Mouse (Mus musculus) splenic B cell, adult 2 months (primary cell): ENCODE measurements around the gene Snd1.

Experiments used
- DNase-seq: peaks from one replicate; pipeline ENCODE4 v3.0.0-alpha.2; 2011; ENCODE audit warnings: low read depth, low spot score
- H3K27me3 ChIP-seq: 2 replicates; pipeline ENCODE4 v1.6.1; 2012; ENCODE audit warnings: mild to moderate bottlenecking, low read length, moderate library complexity, mixed read lengths; ENCODE audit not compliant: control insufficient read depth, poor library complexity, insufficient read depth, severe bottlenecking
- H3K36me3 ChIP-seq: 2 replicates; pipeline ENCODE4 v1.6.1; 2012; ENCODE audit warnings: mild to moderate bottlenecking, low read length, moderate library complexity, mixed read lengths; ENCODE audit not compliant: control insufficient read depth, poor library complexity, insufficient read depth, severe bottlenecking

Gene Snd1

DNA sequence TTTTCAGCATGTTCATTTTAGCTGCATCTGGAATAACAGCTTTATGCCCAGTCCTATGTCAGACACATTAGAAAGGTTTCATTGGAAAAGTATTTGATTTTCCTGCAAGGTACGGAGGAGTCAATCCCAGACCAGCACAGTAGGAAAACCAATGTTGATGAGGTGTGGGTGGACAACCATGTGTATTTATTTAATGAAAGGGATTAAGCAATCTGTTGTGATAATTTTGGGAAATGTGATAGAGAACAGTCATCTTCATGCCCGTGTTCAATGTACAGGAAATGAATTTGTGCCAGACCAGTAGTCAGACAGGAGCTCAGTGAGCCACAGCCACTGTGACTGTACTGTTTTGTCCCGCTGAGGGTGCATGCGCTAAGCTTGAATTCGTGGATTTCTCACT is 212.8 kb downstream of the Snd1 start:
- Histone ChIP-seq H3K27me3 (no peaks in the 10 kb centered on the region), H3K36me3 (no peaks in the 10 kb centered on the region)
- DNase-seq, result no peak

DNA sequence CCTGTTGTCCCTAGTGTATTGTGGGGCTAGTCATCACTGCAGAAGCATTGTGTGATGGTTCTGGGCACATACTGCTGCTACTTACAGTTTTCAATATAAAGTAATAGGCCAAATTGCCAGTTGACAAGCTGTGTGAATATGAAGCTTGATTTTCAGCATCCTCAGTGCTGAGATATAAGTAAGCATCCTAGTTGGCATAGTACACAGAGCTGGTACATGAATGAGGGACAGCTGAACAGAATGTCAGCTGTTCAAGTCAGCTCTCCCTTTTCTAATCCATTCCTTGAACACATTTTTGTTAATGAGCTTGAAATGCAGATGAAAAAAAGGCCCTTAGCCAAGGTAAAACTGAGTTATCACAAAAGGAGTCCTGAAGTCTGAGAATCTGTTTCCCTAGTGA is 217.7 kb downstream of the Snd1 start:
- H3K36me3 ChIP-seq, result no peaks in the 10 kb centered on the region
- H3K27me3 ChIP-seq, result no peaks in the 10 kb centered on the region
- no peak for DNase-seq

DNA sequence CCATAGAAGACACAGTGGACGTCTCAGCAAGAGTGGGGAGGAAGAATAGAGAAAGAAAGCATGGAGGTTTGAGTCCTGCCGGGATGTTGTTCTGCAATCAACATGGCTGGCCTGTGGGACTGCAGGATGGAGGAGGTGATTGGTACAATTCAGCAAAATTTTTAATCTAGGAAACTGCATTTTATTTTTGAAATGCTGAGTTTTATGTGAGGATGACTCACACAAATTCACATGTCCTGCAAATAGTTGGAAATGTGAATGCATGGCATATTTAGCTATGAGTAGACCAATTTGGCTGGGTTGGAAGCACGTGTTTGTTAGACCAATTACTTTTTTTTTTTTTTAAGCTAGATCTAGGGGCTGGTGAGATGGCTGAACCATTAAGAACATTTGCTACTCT is 222.3 kb downstream of the Snd1 start:
- Histone ChIP-seq H3K36me3 (no peaks in the 10 kb centered on the region), H3K27me3 (no peaks in the 10 kb centered on the region)
- DNase-seq, result no peak

DNA sequence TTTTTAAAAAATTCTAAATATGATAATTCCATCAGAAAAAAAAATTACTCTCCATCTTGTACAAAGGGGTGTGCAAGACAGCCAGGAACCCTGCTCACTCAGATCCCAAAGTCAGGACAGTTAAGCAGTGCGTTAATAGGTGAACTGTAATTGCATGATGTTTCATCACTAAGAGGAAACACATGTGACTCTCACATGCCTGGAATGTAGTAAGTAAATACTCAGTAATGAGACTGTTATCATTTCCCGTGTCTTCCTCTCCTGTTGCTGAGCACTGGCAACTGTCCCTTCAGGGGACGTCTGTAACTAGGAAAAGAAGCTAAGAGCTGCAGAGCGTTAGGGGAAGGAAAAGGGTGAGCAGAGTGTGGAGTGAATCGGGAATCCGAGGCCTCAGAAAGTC is 229.7 kb downstream of the Snd1 start:
- Histone ChIP-seq H3K27me3 (no peaks in the 10 kb centered on the region), H3K36me3 (0 out of 2 replicates have a peak, but pooled peaks cover 1% of the 10 kb centered on the region)
- DNase-seq, result no peak

DNA sequence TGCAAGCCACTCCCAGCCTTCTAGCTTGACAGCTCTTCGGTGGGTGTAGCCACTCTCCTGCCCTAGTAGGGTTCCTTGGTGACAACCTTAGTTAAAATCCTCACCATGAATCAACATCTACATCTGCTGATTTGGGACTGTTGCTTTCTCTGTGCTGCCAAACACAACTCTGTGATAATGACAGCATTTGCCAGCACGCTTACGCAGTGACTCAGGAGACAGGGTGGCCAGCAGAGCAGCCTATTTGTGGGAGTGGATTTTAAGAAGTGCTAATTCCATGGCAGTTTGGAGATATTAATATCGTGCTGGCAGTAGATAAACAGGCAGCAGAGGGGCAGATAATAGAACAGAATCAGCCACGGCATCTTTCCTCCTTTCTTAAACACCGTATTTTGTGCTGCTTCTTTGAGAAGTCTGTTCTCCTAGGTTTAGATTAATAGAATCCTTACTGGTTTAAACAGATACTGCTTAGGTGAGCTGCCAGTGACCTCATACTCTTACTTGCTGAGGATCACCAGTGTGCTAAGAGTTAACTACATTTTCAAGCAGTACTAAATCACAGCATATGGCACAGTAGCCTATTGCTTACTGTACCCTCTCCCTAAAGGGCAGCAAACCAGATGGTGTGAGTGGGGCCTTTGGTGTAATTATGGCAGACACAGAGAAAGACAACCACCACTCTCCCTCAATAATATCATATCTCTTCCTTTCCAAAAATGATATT is 230.6 kb downstream of the Snd1 start:
- H3K27me3 ChIP-seq, result no peaks in the 10 kb centered on the region
- 0 out of 2 replicates have a peak, but pooled peaks cover 1% of the 10 kb centered on the region for H3K36me3 ChIP-seq
- DNase-seq, result no peak

DNA sequence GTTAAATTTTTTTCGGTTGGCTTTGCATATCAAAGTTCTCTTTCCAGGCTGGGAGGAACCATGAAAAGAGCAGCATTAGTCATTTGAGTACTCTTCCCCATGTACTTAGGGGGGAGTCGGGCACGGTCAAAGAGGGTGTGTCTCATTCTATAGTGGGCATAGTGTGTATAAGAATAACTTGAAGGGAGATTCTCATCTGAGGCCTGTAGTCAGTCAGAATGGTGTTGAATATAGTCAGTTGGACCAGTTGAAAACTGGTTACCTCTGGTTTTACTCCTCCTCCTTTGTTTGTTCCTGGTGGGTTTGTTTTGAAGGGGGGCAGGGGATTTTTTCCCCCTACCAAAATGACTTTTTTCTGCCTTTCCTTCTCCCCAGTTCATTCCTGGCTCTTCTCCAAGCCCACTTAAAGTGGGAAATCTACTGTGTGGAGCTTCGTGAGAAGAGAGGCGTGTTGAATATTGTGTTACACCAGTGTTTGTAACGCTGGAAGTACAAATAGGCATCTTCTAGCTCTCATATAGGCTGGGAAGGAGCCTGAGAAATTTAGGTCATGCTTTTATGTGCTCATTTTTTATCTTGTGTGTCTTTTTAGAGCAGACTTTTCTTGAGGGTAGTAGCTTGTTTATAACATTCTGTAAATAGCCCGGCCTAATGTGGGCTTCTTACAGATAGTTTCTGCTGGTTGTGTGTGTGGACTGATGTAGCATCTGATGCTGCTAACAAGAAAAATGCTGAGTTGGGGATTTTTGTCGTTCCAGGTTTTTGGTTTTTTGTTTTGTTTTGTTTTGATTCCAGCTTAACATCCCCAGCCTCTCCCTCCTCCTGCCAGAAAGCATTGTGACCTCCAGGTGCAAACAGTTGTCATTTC is 231.4 kb downstream of the Snd1 start:
- Histone ChIP-seq H3K36me3 (0 out of 2 replicates have a peak, but pooled peaks cover 1% of the 10 kb centered on the region), H3K27me3 (no peaks in the 10 kb centered on the region)
- no peak for DNase-seq

DNA sequence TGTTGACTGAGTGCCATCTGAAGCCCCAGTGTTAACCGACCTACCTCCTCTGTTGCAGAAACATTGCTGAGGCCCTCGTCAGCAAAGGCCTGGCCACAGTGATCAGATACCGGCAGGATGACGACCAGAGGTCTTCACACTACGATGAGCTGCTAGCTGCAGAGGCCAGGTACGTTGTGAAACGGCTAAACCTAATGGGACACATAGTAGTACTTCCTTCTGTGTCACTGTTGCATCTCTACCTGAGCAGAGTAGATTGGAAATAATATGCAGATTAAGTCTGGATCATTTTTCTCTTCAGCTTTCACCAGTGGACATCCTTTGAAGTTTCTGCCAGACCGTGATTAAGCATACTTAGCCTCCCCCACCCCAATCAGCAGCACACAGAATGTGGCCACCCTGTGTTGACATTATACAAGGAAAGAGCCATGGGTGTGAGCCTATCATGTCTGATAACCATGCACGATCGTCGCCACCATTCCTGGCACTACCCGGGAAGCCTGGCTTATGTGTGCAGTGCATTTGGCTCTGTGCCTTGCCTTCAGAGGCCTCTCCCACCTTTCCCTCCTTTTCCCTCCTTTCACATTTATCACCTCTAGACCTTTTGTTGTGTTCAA is 232.1 kb downstream of the Snd1 start:
- H3K27me3 ChIP-seq, result no peaks in the 10 kb centered on the region
- DNase-seq, result no peak

DNA sequence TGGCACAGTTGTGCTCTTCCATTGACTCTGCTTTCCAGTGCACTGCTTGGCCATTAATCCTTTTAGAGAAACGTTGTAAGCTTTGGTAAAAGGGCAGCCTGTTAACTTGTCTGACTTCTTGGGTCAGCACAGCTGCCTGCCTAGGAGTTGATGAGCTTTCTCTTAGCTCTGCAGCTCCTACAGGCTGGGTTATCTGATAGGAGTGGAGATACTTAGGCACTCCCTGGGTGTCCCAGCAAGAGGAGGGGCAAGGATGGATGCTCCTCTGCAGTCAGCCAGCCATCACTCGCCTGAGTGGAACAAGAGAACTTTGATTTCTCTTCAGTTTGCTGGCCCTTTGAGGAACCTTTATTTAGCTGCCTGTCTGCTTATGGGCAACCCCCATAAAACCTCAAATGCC is 235.1 kb downstream of the Snd1 start:
- H3K27me3 ChIP-seq, result no peaks in the 10 kb centered on the region
- DNase-seq, result no peak
- 0 out of 2 replicates have a peak, but pooled peaks cover 1% of the 10 kb centered on the region for H3K36me3 ChIP-seq

More for the DNA sequence above, 232.1 kb downstream of the Snd1 start:
- H3K36me3 ChIP-seq, result 0 out of 2 replicates have a peak, but pooled peaks cover 1% of the 10 kb centered on the region

DNA sequence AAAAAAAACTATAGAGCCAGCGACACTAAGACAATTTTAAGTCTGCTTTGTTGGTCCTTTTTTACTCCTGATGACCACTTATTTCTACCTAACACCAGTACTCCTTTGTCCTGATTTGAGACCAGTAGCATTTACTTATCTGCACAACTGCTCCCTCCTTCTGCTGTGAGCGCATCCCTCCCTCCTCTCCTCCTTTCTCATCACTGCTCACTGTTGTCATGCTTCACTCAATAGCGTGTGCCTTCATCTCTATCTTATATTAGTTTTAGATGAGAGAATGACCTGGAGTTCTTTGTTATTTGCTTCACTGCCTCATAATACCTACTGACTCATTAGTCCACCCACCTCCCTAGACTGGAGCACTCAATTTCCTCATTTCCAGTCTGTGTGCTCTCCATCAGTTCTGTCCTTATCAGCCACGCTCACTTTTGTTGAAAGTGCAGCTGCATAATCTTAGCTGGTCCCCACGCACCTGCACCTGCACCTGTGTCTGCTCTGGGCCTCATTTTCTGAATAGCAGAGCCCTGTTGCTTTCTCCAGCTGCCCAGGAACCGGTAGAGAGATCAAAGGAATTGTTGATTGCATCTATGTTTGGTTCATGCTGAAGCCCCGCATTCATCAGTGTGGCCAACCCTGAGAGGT is 242.4 kb downstream of the Snd1 start:
- no peak for DNase-seq
- Histone ChIP-seq H3K27me3 (no peaks in the 10 kb centered on the region), H3K36me3 (no peaks in the 10 kb centered on the region)

DNA sequence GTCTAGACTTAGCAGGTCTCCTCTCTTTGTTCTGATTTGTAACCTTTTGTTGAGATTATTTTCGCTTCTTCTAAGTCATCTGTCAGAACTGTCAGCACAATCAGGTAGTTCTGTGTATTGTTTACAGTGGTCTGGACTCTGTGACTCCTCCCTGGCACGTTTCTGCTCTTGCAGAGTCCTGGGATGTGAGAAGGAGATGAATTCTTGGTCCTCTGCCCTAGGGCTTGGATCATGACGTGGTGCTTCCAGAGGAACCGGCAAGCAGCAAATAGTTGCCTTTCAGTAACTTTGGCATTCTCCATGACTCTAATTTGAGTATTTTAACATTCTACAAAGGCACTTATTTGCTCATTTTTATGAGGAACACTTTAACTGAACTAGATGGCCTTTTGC is 242.9 kb downstream of the Snd1 start:
- H3K27me3 ChIP-seq, result no peaks in the 10 kb centered on the region
- no peak for DNase-seq
- no peaks in the 10 kb centered on the region for H3K36me3 ChIP-seq

DNA sequence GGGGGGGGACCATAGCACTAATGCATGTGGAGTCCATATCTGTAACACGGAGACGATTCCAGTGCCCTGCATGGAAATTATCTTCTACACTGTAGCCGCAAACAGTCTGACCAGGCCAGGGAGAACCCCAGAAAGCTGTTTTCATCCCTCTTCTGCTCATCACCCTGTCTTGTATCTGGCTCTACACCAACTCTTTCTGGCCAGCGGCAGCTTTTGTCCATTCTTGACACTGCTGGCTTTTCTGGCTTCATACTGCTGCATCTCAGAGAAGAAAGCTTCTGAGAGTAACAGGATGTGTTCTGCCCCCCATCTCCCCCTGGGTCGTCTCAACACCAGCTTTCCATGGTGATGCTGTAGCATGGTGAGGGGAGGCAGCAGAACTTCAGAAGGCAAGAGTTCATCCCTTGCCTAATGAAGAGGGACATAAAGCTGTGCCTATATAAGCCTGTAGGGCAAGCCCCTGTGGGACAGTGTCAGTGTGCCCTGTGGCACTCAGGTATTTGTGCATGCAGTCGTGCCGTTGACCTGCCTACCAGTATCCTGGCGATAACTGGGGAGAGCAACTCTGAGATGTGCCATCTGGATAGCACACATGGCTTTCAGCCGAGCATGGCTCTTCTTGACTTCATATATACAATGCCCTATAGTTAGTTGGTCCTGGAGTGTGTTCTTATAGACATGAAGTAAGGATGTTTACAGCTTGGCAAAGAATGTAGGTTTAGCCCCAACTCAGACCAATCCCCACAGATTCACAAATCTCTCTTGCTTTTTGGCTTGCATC is 245.6 kb downstream of the Snd1 start:
- Histone ChIP-seq H3K27me3 (no peaks in the 10 kb centered on the region), H3K36me3 (no peaks in the 10 kb centered on the region)
- DNase-seq, result no peak

DNA sequence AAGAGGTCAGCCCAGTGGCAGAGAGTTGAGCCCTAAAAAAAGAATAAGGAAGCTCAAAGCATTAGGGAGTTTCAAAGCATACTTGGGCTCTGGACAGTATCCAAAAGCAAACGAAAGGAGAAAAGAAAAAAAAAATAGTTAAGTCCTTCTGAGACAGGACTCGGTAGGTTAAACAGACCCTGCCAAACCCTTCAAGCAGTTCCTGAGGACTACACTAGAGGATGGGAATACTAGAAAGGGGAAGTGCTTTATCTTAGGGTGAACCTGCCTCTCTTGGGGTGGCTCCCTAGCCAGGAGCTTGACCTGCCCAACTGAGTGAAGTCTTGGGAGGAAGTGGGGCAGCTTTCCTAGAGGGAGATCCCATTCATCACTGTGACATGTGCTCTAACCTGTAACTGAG is 248.1 kb downstream of the Snd1 start:
- no peaks in the 10 kb centered on the region for H3K27me3 ChIP-seq
- H3K36me3 ChIP-seq, result no peaks in the 10 kb centered on the region
- DNase-seq, result peak; percentile 4

DNA sequence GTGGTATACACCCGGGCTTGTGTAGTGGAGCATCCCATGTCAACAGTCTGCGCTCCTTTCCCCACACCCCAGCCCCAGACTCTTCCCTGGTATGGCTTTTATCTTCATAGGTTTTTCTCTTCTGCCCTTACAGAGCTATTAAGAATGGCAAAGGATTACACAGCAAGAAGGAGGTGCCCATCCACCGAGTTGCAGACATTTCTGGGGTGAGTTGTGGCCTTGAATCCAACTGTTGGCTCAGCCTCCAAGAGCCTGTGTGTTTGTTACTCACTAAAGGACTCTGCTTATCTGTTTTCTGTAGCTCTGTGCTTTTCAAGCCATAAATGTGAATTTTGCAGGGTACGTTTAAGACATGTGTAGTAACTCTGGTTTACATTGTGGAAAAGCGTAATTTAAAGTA is 249.8 kb downstream of the Snd1 start:
- Histone ChIP-seq H3K36me3 (no peaks in the 10 kb centered on the region), H3K27me3 (no peaks in the 10 kb centered on the region)
- no peak for DNase-seq

DNA sequence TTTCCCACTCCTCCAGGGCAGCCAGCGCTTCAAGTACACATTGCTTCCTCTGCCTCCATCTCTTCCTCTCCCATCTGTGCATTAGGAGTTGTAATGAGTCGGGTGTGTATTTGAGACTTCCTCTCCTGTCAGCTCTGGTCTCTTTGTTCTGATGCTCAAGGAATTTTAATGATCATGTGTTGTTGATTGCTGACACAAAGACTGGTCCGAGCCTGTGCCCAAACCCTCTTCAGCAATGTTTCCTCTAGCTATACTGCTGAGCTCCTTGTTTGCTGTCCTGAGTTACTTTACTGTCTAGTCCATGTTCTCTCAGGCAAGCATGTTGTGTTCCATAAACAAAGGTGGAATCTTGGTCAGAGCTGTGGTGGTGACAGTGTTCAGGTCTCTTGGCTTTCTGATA is 254.3 kb downstream of the Snd1 start:
- no peaks in the 10 kb centered on the region for H3K36me3 ChIP-seq
- H3K27me3 ChIP-seq, result no peaks in the 10 kb centered on the region; the same call in 1 of the 2 replicates
- no peak for DNase-seq
